Mouse (Mus musculus) monocyte, adult 2 months (primary cell): ENCODE measurements around the gene Fmnl2.

ENCODE experiments used
- DNase-seq, 2 experiments: peaks; one replicate each; pipeline ENCODE4 v3.0.0; 2022; ENCODE audit warnings: low spot score in 2 of 2, low read depth in 1 of 2

Fmnl2 gene

DNA sequence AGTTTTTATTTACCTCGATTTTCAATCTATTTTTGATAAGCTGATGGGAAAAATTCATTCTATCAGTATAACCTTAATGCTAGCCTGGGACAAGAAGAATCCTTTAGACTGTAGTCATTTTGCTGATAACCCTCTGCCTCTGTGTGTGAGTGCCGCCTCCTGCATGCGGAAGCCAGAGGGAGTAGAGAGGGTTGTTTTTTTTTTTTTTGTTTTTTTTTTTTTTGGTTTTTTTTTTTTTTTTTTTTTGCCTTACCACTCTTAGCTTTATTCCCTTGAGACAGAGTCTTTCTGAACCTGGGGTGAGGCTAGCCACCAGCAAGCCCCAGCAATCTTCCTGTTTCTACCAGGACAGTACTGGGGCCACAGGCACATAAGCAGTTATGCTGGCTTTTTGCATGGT, 124.8 kb downstream of the Fmnl2 start:
- DNase-seq, result no peak

DNA sequence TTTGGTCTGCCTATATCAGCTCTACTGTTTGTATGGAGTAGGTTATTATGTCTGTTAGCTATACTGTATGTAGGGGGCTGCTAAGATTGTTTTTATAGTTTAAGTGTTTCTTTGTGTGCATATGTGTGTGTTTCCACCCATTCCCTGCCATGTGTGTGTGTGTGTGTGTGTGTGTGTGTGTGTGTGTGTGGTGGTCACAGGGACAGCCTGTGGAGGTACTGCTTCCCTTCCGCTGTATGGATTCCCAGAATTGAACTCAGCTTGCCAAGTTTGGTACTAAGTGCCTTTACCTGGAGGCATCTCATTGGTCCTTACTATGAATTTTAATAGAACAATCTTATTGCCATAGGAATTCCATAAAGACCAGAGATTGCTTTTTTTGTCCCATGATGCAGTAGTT, 126.9 kb downstream of the Fmnl2 start:
- no peak for DNase-seq

- DNase-seq, result no peak
These were observed 127.5 kb downstream of the Fmnl2 start for GRCm38 (mm10) chr2:52985167-52985566.

- DNase-seq, result no peak
These were observed 128.7 kb downstream of the Fmnl2 start for GRCm38 (mm10) chr2:52986354-52986753.

DNA sequence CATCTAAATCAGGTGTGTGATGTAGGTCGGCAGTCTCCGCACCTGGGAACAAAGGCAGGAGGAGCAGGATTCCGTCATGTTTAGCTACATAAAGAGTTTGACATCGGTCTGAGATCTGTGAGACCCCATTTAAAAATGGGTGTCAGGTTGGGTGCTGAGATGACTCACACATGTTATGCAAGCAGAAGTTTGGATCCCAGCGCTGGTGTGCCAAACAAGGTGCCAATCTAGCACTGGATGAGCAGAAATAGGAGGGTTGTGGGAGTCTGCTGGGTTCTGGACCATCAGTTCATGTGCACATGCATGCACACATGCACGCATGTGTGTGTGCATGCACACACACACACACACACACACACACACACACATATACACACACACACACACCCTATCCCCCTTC, 129.4 kb downstream of the Fmnl2 start:
- no peak for DNase-seq

GRCm38 (mm10) chr2:52987637-52988295, 130.1 kb downstream of the Fmnl2 start:
- DNase-seq, result no peak

DNA sequence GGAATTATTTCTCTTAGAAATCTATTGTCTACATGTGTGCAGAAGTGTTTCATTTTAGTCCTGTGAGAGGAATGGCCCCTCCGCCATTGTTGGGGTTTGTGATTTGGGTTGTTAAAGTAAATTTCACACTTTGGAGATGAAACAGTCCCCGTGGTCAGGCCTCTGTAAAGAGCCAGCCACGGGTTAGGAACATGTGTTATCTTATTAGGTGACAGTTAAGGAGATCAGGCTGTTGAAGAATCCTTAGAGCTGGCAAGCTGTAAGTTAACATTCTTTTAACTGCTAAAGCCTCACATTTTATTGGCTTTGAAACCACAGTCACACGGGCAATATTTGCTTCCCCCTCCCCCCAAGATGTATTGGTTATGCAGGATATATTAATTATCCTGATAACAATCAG, 131.7 kb downstream of the Fmnl2 start:
- DNase-seq, result no peak

DNA sequence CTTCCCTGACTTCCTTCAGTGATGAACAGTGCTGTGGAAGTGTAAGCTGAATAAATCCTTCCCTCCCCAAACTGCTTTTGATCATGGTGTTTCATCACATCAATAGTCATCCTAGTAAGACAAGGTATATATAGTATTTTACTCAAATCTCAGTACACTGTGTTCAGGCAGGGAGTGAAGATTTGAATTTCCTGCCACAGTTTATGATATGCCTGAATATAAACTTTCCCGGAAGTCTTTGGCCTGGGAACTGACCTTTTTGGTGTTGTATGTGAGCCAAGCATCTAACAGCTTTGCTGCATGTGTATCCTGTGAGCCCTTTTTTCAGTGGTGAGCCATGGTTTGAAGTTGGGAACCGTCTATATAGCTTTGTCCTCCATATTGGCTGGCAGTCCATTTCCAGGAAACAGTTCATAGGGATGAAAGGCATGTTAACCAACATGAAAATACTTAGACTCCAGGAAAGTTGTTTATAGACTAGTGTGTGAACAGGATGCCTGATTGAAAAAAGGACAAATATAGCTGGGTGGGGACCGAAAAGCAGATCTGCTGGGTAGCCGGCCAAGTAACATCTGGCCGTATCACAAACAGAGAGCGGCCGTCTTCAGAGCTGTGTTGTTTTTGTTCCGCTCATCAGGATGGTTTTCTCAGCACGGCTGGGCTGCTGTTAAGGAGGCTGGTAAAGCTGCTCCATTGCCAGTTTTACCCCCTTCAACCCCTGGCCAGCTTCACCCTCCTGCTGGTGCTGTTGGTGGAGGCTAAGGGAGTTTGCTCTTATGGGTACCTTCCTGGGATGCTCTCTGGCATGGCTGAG, 133.4 kb downstream of the Fmnl2 start:
- DNase-seq, result no peak

DNA sequence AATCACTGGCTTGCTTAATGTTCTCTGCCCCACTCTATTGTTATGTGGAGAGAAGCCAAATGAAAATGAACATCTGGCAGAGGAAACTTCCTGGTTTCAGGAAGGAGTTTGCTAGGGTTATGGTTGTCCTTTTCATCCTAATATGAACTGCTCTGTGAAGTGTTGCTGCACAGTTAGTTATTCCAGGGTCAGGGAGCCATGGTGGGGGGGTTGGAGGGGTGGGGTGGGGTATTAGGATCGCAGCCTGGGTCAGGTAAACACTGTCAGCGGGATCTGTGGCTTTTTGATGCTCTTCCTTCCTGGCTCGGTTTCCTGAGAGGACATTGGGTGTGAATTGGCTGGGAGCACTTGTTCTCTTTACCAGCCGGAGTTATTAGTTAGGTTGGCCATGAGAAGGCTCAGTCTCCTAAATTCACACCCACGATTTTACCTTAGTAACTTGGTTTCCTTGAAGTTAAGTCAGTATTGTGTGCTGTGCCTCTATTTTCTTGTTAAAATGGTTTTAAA, 134.1 kb downstream of the Fmnl2 start:
- DNase-seq, result no peak

GRCm38 (mm10) chr2:52993241-52993640, 135.6 kb downstream of the Fmnl2 start:
- DNase-seq, result no peak

DNA sequence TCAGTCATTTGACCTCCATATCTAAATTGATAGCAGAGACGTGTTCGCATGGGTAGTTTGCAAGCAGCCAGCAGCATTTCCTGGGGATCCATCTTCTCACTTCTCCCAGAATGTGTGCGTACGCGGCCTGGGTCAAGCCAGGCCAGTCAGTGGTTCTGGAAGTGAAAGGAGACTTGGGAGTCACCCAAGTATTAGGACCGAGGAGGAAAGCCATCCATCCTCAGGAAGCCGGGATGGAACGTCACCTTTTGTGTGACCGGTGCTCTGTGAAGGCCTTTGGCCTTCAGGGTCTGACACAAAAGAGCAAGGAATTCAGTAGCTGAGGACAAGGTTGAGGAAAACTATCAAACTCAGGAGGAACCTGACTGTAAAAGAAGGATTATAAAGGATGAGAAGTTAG, 136.9 kb downstream of the Fmnl2 start:
- no peak for DNase-seq

GRCm38 (mm10) chr2:52997955-52998750, 140.5 kb downstream of the Fmnl2 start:
- peak in 1 of 2 experiments; percentile 7 for DNase-seq

DNA sequence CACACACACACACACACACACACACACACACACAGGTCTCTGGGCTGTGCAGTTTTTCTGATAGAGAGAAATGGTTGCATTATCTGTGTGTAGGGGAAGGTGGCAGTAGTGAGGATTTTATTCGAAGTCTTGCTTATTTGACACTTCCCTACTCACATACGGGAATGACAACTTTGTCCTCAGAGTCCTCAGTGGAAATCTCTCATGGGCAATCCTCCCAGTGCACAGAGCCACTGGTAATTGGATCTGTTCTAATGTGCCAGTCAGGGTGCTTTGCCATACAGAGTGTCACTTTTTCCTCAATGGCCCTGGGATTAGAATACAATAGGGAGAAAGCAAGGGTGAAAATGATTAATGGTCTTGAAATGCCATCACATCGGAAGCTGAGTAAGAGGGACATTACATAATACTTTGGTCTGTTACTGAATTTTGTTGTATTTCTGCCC, 141.9 kb downstream of the Fmnl2 start:
- no peak for DNase-seq

- DNase-seq, result no peak
These were observed 142.8 kb downstream of the Fmnl2 start for GRCm38 (mm10) chr2:53000446-53000845.

DNA sequence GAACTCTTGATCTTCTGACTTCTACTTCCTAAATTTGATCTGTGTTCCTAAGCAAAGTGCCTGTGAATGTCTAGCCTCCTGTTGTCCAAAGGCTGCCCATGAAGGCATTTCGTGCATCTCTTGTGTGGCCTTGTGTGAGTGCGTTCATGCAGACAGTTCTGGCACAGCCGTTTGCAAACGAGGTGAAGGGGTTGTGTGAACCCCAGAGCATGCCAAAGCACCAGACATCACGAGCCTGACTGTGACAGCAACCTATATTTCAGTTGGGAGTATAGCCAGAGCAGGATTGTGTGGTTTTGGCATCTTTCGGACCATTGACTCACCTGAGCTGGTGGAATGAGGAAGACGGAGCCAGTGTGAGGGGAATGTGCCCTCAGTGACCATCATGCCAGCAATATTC, 148.5 kb downstream of the Fmnl2 start:
- no peak for DNase-seq

DNA sequence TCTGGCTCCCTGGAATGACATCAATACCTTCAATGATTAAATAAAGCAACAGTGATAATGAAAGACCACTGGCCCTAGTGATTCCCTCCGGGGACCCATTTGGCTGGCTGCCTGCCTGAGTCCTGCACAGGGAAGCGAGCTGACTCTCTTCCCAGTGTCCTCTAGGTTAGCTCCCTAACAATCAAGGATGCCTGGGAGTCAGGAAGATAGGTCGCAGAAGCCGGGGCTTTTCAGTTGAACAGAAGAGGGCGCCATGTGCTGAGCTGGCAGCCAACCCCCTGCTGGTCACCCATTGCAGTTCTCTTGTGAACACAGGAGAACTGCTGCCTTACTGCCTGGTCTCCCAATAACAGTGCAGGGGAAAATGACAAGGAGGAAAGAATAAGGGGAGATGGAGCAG, 149.5 kb downstream of the Fmnl2 start:
- DNase-seq, result peak in 1 of 2 experiments; percentile 23

DNA sequence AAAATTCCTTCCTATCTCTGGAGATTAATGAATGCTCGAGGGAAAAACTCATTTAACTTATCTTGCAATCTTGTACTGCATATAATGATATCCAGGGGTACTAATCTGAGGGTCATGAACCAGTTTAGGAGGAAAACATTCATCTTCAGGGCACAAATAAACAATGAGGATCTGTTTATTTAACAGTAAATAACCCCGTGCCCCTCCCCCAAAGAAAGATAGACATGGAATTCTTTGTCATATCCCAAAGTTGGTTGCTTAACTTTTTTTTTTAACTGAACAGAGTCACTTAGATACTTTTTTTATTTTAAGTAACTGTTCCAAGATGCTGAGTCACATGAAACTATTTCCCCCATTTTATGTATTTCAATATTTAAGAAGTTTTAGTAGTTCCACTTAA, 155.4 kb downstream of the Fmnl2 start:
- no peak for DNase-seq

- DNase-seq, result no peak
These were observed 156.8 kb downstream of the Fmnl2 start for GRCm38 (mm10) chr2:53014451-53014850.

- no peak for DNase-seq
These were observed 165.3 kb downstream of the Fmnl2 start for GRCm38 (mm10) chr2:53022982-53023381.

- DNase-seq, result no peak
These were observed 168.6 kb downstream of the Fmnl2 start for GRCm38 (mm10) chr2:53026056-53026769.

DNA sequence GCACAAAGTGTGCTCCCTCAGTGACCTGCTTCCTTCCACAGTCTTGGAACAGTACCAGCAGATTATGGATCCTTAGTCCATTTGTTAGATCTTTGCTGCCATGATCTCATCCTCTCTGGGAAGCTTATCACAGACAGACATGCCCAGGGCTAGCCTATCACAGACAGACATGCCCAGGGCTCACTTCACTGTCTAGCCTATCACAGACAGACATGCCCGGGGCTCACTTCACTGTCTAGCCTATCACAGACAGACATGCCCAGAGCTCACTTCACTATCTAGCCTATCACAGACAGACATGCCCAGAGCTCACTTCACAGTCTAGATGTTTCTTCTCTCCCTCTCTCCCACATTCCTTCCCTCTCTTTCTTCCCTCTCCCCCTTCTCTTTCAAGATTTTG, 171.2 kb downstream of the Fmnl2 start:
- DNase-seq, result no peak
